Mouse (Mus musculus) adrenal gland, postnatal 0 days (tissue): Measurements from ENCODE around the gene Gm20906. TPM values are rescaled to one million over a fixed set of nuclear protein-coding genes. Genes with fewer than 3 reads are reported as not detected.

Source experiments
- polyA plus RNA-seq: library from polyadenylated mRNA; unstranded; fragments of >200 nt; fragmentation: Nextera tagmentation; extraction: Ambion mirVana; gene quantifications from 2 replicates; pipeline ENCODE4 v1.2.1, GENCODE M21; 2015

The Gm20906 gene
- polyA plus RNA-seq: not detected in 2 replicates

DNA sequence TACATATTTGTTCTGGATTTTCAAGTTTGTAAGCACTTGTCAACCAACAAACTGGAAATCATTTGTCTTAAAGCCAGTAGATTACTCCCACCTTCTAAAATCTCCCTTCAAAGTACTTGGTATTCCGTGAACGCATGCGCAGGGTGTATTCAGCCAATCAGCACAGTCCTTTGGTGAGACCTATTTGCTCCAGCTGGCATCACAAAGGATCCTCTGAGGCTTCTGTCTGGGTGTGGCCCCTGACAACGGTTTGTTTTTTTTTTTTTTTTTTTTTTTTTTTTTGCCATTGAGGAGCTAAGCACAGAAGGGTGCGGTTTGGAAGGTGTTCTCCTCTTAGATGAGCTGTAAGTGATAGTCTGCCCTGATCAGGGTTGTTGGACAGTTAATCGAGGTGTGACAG lies at the start of gene Gm20906:
Gene Gm20906 (plus strand): TSS at position 301 of the 400 bp plus-strand sequence.

